Mouse (Mus musculus) neural tube, embryonic 12.5 days (tissue): ENCODE results near the gene Ctbp2. TPM values are rescaled to one million over a fixed set of nuclear protein-coding genes. Genes with fewer than 3 reads are reported as not detected.
A peak's percentile ranks its signal among the peaks of the same experiment; 100 is the strongest.

Experiments
- ATAC-seq: fragments of 200-750 bp; cut with Nextera tagmentation; 2 replicates; pipeline ENCODE4 v1.8.0; 2017; ENCODE audit warnings: low read depth, mild to moderate bottlenecking, moderate TSS enrichment, moderate library complexity; ENCODE audit not compliant: low FRiP score
- H3K27ac ChIP-seq: fragments of 300-500 bp; sonication (generic); 2 replicates; pipeline ENCODE4 v1.5.1; 2016
- H3K27me3 ChIP-seq: fragments of 300-500 bp; sonication (generic); replicated peaks from 2 replicates; pipeline ENCODE4 v1.6.1; 2016; ENCODE audit warnings: mild to moderate bottlenecking
- H3K36me3 ChIP-seq: fragments of 300-500 bp; sonication (generic); 2 replicates; pipeline ENCODE4 v1.6.1; 2016; ENCODE audit warnings: mild to moderate bottlenecking
- H3K4me1 ChIP-seq: fragments of 300-500 bp; sonication (generic); 2 replicates; pipeline ENCODE4 v1.6.1; 2016
- H3K4me2 ChIP-seq: fragments of 300-500 bp; sonication (generic); replicated peaks from 2 replicates; pipeline ENCODE4 v1.6.1; 2016; ENCODE audit warnings: mild to moderate bottlenecking
- H3K4me3 ChIP-seq: fragments of 300-500 bp; sonication (generic); 2 replicates; pipeline ENCODE4 v1.5.1; 2016
- H3K9ac ChIP-seq: fragments of 300-500 bp; sonication (generic); 2 replicates; pipeline ENCODE4 v1.6.1; 2016; ENCODE audit warnings: mild to moderate bottlenecking
- H3K9me3 ChIP-seq: fragments of 300-500 bp; sonication (generic); 2 replicates; pipeline ENCODE4 v1.6.1; 2016; ENCODE audit warnings: mild to moderate bottlenecking
- whole genome bisulfite sequencing: fragments of 180-500 bp; shearing (Covaris S2); methylation state at CpG from one replicate; pipeline ENCODE4 v1.1.7; 2016; 5-methylcytosine and 5-hydroxymethylcytosine counted together
- polyA plus RNA-seq: library from polyadenylated mRNA; unstranded; fragments of >200 nt; fragmentation: Nextera tagmentation; extraction: Ambion mirVana; gene quantifications from 2 replicates; pipeline ENCODE4 v1.2.1, GENCODE M21; 2016

Gene Ctbp2
- polyA plus RNA-seq, 1 experiment from 2014 or later, result 131 TPM

DNA sequence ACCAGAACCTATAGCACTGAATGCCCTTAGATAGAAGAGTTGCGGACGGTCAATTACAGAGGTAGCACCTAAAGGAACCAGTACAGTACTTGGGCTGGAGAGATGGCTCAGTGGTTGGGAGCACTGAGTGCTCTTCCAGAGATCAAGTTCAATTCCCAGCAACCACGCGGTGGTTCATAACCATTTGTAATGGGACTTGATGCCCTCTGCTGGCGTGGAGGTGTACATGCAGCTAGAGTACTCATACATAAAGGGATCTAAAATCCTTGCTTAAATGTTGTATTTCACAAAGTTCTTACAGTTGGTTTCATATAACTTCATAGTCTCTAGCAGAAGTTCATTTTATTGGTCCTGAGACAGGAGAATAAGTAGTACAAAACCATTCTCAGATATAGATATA lies 9.4 kb upstream of the Ctbp2 start:
- Histone ChIP-seq H3K9ac (no peak overlapping the region), H3K4me1 (no peaks in the 10 kb centered on the region), H3K36me3 (no peaks in the 10 kb centered on the region), H3K4me2 (no peak overlapping the region), H3K27ac (no peak overlapping the region), H3K4me3 (no peak overlapping the region), H3K27me3 (no peaks in the 10 kb centered on the region), H3K9me3 (no peaks in the 10 kb centered on the region)
- ATAC-seq, result no peak
- WGBS, result 76% methylated on average over 5 of the region's 5 CpGs

DNA sequence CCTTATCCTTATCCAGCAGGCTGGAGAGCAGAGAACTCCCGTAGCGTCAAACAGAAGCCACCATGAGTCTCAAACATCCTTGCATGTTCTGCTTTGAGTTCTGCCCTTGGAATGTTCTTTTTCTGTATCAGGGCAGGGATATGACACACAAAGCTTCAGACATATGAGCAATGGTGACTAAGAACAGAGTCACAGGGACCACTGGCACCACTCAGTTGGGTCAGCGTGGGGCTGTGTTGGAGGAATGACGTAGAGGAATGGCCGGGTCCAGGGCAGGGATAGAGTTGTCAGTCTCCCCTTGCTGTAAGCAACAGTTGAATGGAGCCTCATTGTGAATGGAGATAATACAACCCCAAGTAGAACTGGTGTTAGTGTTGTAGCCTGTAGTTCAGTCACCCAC lies 8.5 kb upstream of the Ctbp2 start:
- H3K4me1 ChIP-seq, result no peaks in the 10 kb centered on the region
- H3K27me3 ChIP-seq, result no peaks in the 10 kb centered on the region
- WGBS, result 95% methylated on average over 5 of the region's 5 CpGs
- ATAC-seq, result no peak
- no peak overlapping the region for H3K4me3 ChIP-seq
- H3K9ac ChIP-seq, result no peak overlapping the region
- H3K36me3 ChIP-seq, result no peaks in the 10 kb centered on the region
- no peaks in the 10 kb centered on the region for H3K9me3 ChIP-seq
- no peak overlapping the region for H3K4me2 ChIP-seq
- no peak overlapping the region for H3K27ac ChIP-seq

DNA sequence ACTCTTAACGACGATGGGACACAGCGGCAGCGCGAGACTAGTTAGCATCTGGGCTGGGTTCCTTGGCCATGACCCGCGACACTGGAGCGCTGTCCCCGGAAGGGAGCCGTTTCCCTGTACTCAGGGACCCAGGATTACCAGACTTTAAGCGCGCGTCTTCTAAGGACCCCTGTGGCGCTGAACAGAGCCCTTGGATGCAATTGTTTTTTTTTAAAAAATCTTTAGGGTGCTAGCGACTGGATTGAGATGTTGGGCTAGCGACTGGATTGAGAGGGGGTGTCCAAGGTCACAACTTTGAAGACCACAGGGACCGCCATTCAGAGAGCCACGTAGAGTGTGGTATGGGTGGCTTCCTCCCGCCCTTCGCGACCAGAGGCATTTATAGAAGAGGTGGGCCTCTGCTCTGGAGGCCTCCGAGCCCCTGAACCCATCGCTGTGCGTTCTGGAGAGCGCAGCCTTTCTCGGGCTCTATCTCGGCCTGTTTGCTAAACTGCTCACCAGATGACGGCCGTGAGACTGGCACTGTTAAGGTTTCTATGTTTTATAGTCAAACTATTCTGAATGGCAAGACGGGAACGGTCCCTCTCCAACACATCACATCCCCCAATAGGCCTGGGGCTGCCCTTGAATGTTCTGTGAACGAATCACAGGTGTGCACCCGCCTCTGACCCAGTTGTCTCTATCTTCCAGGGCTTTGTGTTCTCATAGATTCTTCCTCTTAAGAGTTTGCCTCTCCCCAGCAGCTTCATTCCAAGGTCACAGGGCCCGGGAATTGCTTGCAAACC lies 739 bp upstream of the Ctbp2 start:
- Histone ChIP-seq H3K36me3 (no peaks in the 10 kb centered on the region), H3K27ac (no peak overlapping the region), H3K4me1 (peaks cover 19% of the 10 kb centered on the region), H3K4me3 (peak overlapping the region; percentile 85), H3K27me3 (no peaks in the 10 kb centered on the region; the same call in 1 of the 2 replicates), H3K4me2 (peak overlapping the region; percentile 99), H3K9me3 (no peaks in the 10 kb centered on the region), H3K9ac (peak overlapping the region; percentile 99)
- ATAC-seq, result no peak
- 3% methylated on average over 34 of the region's 34 CpGs for whole genome bisulfite sequencing

DNA sequence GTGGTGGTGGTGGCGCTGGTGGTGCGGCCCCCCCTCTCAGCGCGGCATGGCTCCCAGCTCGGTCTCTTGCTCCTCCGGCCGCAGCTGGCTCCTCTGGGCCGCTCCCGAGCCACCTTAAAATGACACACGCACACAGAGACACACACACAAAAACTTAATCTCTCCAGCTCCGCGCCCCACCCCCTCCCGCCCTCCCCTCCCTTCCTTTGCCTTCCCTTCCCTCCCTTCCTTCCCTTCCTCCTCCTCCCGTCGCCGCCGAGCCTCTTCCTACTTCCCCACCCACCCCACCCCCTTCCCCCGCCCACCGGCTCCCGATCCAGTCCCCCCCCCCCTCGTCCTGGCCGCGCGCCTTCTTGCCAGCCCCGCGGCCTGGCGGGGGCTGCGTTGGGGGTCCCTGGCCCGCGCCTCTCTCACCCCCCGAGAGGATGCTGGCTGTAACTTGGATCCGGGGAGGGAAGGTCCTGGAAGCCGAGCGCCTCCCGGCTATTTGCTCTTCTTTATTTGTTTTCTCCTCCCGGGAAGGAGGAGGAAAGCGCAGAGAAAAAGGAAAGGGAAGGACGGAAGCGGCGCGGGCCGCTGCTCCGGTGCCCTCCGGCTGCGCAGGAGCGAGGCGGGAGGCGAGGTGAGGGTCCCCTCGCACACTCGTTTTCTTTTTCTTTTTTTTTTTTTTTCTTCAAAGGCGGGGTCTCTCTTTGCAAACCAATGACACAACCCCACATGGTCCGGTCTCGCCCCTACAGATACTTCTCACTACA lies 733 bp downstream of the Ctbp2 start, which contains the start of gene Fgfr2:
Gene Fgfr2 (minus strand): TSS at position 107 of the 755 bp plus-strand sequence.
- Histone ChIP-seq H3K4me2 (peak within 1 kb of the TSS; percentile 99), H3K4me1 (peaks cover 30% of the 10 kb centered on the region), H3K9me3 (no peaks in the 10 kb centered on the region), H3K27ac (peak within 1 kb of the TSS; percentile 99), H3K27me3 (no peaks in the 10 kb centered on the region; the same call in 1 of the 2 replicates), H3K36me3 (no peaks in the 10 kb centered on the region), H3K4me3 (peak within 1 kb of the TSS; percentile 85), H3K9ac (peak within 1 kb of the TSS; percentile 99)
- WGBS, result 2% methylated on average over 43 of the region's 53 CpGs
- ATAC-seq, result peak; percentile 64

DNA sequence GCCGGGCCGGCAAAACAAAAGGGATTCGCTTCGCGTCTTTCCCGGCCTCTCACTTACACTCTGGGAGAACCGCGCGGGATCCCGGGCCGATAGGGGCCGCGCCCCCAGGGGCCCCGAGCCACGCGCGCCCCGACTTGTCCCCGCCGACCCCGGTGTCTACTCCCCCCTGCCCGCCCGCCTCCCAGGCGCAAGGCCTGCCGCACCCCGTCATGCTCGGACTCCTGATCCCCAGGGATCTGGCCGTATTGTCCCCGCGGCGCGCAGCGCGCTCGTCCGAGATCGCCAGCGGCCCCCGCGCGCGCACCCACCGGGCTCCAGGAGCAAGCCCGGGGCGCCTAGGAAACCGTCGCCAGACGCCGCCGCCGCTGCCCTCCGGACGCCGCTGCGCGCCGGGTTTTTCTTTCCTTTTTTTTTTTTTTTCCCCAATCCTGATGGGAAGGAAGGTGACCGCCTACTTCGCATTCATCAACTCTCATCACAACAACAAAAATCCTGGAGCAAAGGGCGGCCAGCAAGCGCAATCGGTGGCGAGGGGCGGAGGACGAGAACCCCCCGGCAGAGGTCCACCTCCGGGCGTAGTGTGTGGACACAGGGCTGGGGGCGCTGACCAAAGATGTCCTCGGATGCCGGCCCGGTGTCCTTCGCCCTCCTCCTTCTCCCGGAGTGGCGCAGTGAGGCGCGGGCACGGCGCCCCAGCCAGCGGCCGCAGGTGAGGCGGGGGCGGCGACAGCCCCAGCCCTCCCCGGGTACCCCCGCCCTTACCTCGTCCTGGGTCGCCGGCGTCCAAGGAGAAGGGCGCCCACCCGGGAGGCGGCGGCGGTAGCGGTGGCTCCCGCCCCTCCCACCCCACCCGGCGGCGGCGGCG lies 1.5 kb downstream of the Ctbp2 start:
- Histone ChIP-seq H3K4me3 (peak overlapping the region; percentile 85), H3K9me3 (no peaks in the 10 kb centered on the region), H3K4me1 (peaks cover 37% of the 10 kb centered on the region), H3K27ac (peak overlapping the region; percentile 99), H3K36me3 (no peaks in the 10 kb centered on the region), H3K9ac (peak overlapping the region; percentile 99), H3K4me2 (peak overlapping the region; percentile 99), H3K27me3 (no peaks in the 10 kb centered on the region; the same call in 1 of the 2 replicates)
- ATAC-seq, result peak; percentile 42
- under 1% methylated on average over 82 of the region's 102 CpGs for WGBS

DNA sequence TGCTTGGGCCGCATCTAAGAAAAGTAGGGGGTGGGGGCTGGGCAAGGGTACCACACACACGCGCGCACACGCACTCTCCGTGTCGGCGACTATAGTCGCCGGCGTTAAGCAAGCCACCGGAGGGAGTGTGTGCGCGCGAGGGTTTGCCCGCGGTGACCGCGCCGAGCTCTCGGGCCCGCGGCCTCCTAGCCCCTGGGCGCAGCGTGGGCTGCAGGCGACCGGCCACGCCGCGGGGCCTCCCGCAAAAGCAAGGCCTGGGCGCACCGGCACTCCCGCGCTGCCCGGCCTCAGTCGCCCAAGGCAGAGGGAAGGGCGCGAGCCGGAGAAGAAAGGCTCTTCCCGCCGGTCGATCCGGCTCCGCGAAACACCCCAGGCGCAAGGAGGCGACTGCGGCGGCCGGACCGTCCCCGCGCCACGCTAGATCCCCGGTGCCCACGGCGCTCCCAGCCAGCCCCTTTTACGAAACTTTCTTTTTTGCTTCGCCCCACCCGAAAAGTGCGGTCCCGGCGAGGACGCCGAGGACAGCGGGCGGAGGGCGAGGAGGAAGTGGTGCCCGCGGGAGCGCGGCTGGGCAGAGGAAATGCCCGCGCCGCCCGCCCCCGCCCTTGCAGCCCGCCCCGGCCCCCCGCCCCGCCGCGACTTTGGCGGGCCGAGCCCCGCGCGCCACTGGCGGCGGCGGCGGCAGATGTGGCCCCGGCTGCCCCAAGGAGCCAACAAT lies 2.3 kb downstream of the Ctbp2 start:
- Histone ChIP-seq H3K4me3 (peak overlapping the region; percentile 85), H3K9me3 (no peaks in the 10 kb centered on the region), H3K4me1 (peaks cover 45% of the 10 kb centered on the region), H3K36me3 (no peaks in the 10 kb centered on the region), H3K27me3 (no peaks in the 10 kb centered on the region; the same call in 1 of the 2 replicates), H3K27ac (peak overlapping the region; percentile 99), H3K9ac (peak overlapping the region; percentile 99), H3K4me2 (peak overlapping the region; percentile 99)
- WGBS, result under 1% methylated on average over 91 of the region's 94 CpGs
- peak; percentile 8; the same call in 1 of the 2 replicates for ATAC-seq

DNA sequence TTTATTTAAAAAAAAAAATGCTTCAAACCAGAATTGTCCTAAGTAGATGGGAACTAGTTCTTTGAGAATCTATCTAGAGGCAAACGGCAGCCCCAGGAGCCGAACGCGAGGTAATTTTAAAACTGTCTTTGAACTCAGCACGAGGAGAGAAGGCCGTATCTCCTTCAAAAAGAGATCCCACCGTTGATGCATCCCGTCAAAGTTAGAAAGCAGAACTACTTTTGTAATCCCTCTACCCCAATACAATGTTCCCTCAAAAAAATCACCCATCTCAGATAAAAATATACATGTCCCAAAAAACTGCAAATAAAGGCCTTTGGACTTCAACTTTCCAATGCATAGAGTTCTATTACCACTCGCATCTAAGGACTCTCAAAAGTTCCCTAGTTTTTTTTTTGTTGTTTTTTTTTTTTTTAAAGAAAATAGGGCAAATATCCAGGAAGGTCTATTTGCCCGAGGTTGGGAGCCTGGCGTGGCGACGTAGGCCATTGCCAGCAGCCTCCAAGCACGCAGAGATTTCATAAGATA lies 3.0 kb downstream of the Ctbp2 start:
- WGBS, result under 1% methylated on average over 14 of the region's 14 CpGs
- peak overlapping the region; percentile 99 for H3K9ac ChIP-seq
- H3K27ac ChIP-seq, result peak overlapping the region; percentile 99
- H3K9me3 ChIP-seq, result no peaks in the 10 kb centered on the region
- H3K27me3 ChIP-seq, result no peaks in the 10 kb centered on the region
- H3K4me1 ChIP-seq, result peaks cover 52% of the 10 kb centered on the region
- H3K36me3 ChIP-seq, result no peaks in the 10 kb centered on the region
- peak overlapping the region; percentile 99 for H3K4me2 ChIP-seq
- ATAC-seq, result no peak
- H3K4me3 ChIP-seq, result peak overlapping the region; percentile 85

DNA sequence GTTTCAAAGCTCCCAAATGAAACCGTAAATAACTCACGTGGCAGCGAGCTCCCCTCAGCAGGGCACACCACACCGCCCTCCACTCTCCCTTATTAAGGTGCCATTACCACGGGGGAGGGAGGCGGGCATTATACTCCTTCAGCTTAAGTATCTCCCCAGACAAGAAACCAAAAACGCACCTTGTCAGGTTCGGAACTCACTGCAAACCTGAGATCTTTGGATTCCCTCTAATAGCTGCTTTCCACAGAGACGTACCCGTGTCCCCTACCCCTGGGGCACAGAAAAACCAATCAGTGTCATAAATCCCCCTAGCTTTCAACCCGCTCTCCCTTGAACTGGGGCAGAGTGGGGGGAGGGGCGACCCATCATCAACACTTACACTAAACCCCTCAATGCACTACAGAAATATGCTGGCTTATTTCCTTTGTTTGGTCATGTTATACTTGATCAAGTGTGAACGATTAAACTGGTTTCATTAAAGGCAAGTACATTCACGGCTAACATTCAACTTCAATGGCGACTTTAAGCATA lies 3.9 kb downstream of the Ctbp2 start:
- Histone ChIP-seq H3K27me3 (no peaks in the 10 kb centered on the region), H3K27ac (no peak overlapping the region), H3K9me3 (no peaks in the 10 kb centered on the region), H3K36me3 (no peaks in the 10 kb centered on the region), H3K9ac (peak overlapping the region; percentile 13; the same call in 1 of the 2 replicates), H3K4me2 (peak overlapping the region; percentile 99), H3K4me3 (peak overlapping the region; percentile 15), H3K4me1 (peaks cover 60% of the 10 kb centered on the region)
- under 1% methylated on average over 15 of the region's 15 CpGs for WGBS
- ATAC-seq, result no peak; the same call in 1 of the 2 replicates

DNA sequence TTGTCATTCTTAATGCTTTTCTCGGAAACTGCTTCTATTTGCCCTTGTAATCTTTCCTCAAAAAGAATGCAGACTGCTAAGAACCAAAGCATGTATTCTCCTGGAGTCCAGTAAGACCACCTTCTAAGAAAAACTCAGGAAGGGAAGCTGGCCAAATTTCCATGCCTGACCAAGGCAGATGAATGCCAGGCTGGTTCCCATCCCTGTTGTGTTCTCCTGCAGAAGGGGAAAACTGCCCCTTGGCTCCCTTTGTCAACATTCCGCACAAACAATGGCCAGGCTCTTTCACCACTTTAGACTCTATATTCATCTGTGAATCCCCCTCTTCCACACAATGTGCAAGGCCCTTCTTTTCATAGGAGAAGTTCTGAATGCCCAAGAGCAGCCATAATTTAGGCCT lies 6.3 kb downstream of the Ctbp2 start:
- Histone ChIP-seq H3K4me2 (peak overlapping the region; percentile 32), H3K9me3 (no peaks in the 10 kb centered on the region), H3K4me1 (peaks cover 72% of the 10 kb centered on the region), H3K27me3 (no peaks in the 10 kb centered on the region), H3K4me3 (no peak overlapping the region), H3K9ac (no peak overlapping the region), H3K36me3 (no peaks in the 10 kb centered on the region), H3K27ac (no peak overlapping the region)
- ATAC-seq, result no peak
- WGBS, result 16% methylated on average over 2 of the region's 2 CpGs

DNA sequence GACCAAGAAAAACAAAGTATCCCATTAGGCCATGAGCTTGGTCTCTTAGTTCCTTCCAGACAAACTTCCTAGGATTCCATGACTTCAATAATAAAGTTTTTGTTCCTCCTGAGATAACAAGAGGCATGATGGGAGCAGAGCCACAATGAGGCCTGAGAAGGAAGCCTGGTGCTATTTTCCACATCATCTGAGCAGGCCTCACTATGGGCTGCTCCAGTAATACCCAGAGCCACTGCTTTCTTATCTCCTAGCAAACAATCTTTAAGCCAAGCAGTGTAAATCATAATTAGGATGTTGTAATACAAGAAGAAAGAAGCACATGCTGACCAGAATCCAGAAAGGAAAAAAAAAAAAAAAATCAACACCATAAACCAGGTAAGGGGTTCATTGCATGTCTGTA lies 7.6 kb downstream of the Ctbp2 start:
- Histone ChIP-seq H3K36me3 (no peaks in the 10 kb centered on the region), H3K4me2 (no peak overlapping the region), H3K4me1 (peaks cover 85% of the 10 kb centered on the region), H3K9ac (no peak overlapping the region), H3K4me3 (no peak overlapping the region), H3K27ac (no peak overlapping the region), H3K27me3 (no peaks in the 10 kb centered on the region), H3K9me3 (no peaks in the 10 kb centered on the region)
- ATAC-seq, result no peak

DNA sequence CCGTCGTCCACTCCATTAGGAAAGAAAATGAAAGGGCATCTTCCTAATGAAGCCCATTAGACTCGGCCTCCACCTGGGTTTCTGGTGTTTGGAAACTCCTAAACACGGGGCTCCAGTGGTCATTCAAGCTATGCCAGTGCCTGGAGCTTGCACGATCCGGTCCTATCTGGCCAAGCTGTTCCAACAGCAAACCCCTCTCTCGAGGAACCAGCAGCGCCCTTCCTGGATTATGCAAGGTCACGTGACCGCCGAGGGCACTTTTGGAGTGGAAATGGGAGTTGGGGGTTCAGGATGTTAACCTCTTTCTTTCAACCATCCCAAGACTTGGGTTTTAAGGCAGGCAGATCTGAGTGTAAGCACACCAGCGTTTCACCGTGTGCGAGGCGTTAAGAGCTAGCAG lies 8.3 kb downstream of the Ctbp2 start:
- Histone ChIP-seq H3K4me2 (peak overlapping the region; percentile 48), H3K9ac (no peak overlapping the region), H3K27ac (no peak overlapping the region), H3K27me3 (no peaks in the 10 kb centered on the region), H3K9me3 (no peaks in the 10 kb centered on the region), H3K36me3 (no peaks in the 10 kb centered on the region), H3K4me3 (no peak overlapping the region), H3K4me1 (peaks cover 92% of the 10 kb centered on the region)
- ATAC-seq, result no peak
- 9% methylated on average over 15 of the region's 15 CpGs for WGBS
